Mouse (Mus musculus) retina, embryonic 14.5 days (tissue): ENCODE results near the gene Mrps15.
"Not testable (repeated sequence)": the region's sequence is repeated elsewhere in the genome, so short reads cannot be mapped to it uniquely, and the experiment has no call there.

Source experiments
- DNase-seq: peaks from one replicate; pipeline ENCODE4 v3.0.0-alpha.2; 2015; ENCODE audit warnings: low spot score

Gene Mrps15

GRCm38 (mm10) chr4:126077833-126078232 lies 31.1 kb downstream of the Mrps15 start:
- DNase-seq: no peak

- DNase-seq: no peak
Measured at GRCm38 (mm10) chr4:126079266-126079665, 32.5 kb downstream of the Mrps15 start.

- DNase-seq: no peak
Measured at GRCm38 (mm10) chr4:126081601-126082000, 34.9 kb downstream of the Mrps15 start.

GRCm38 (mm10) chr4:126083021-126083420 lies 36.3 kb downstream of the Mrps15 start:
- DNase-seq: no peak

GRCm38 (mm10) chr4:126084382-126084781 lies 37.7 kb downstream of the Mrps15 start:
- DNase-seq: no peak

- DNase-seq: peak; percentile 95
Measured at GRCm38 (mm10) chr4:126085996-126086576, 39.4 kb downstream of the Mrps15 start.

GRCm38 (mm10) chr4:126090101-126090847 lies 43.5 kb downstream of the Mrps15 start:
- no peak for DNase-seq

- no peak for DNase-seq
Measured at GRCm38 (mm10) chr4:126090848-126091124, 44.1 kb downstream of the Mrps15 start.

- DNase-seq: no peak
Measured at GRCm38 (mm10) chr4:126091873-126092272, 45.1 kb downstream of the Mrps15 start.

- not testable (repeated sequence) for DNase-seq
Measured at GRCm38 (mm10) chr4:126095622-126096430, 49.1 kb downstream of the Mrps15 start.

GRCm38 (mm10) chr4:126096464-126097111 lies 49.9 kb downstream of the Mrps15 start, which contains the start of gene Lsm10:
TSS of gene Lsm10 (plus strand) at chr4:126096623.
- DNase-seq: peak; percentile 96

GRCm38 (mm10) chr4:126097711-126098253 lies 51.1 kb downstream of the Mrps15 start:
- no peak for DNase-seq

- no peak for DNase-seq
Measured at GRCm38 (mm10) chr4:126099365-126099764, 52.6 kb downstream of the Mrps15 start.

GRCm38 (mm10) chr4:126100764-126101163 lies 54.0 kb downstream of the Mrps15 start:
- DNase-seq: no peak

- DNase-seq: peak; percentile 30
Measured at GRCm38 (mm10) chr4:126102061-126102841, 55.5 kb downstream of the Mrps15 start.

- DNase-seq: peak; percentile 70
Measured at GRCm38 (mm10) chr4:126103057-126103581, 56.4 kb downstream of the Mrps15 start.

GRCm38 (mm10) chr4:126103590-126104068 lies 56.9 kb downstream of the Mrps15 start, which contains the start of gene Stk40:
TSS of gene Stk40 (plus strand) at chr4:126103957.
- peak; percentile 99 for DNase-seq

GRCm38 (mm10) chr4:126104261-126105075 lies 57.7 kb downstream of the Mrps15 start:
- peak; percentile 28 for DNase-seq
